Mouse (Mus musculus): Measurements from ENCODE around the gene Rbm42. TPM values are rescaled to one million over a fixed set of nuclear protein-coding genes. Genes with fewer than 3 reads are reported as not detected.

The Rbm42 gene
- polyA plus RNA-seq, 1 experiment = 46.0 TPM

GRCm38 (mm10) chr7:30591605-30591951, 58.5 kb downstream of the Rbm42 start:
- Histone ChIP-seq H3K4me1 (ENCODE audit: control insufficient read depth, insufficient read depth, low read length) (peaks cover 10% of the 10 kb centered on the region; the same call in 1 of the 2 replicates), H3K36me3 (ENCODE audit: control insufficient read depth, insufficient read depth, low read length) (no peaks in the 10 kb centered on the region), H3K4me3 (ENCODE audit: insufficient read depth, low read depth, low read length) (no peak overlapping the region), H3K27ac (ENCODE audit: insufficient read depth, low read depth, low read length) (no peak overlapping the region), H3K27me3 (replicated peaks; ENCODE audit: control insufficient read depth, insufficient read depth, low read length) (no peaks in the 10 kb centered on the region)
- WGBS = 73% methylated on average over 4 of the region's 4 CpGs
- TF ChIP-seq CTCF (conservative IDR thresholded peaks at IDR 0.05; ENCODE audit: insufficient read depth, insufficient read length, low read depth, low read length) = no peak
- TF ChIP-seq POLR2A (IDR thresholded peaks at IDR 0.05; ENCODE audit: low read depth, low read length) = no peak
- no peak for DNase-seq

Other genes with a start within 250 kb of the Rbm42 start
- gene Tyrobp, start 236.6 kb downstream of the Rbm42 start, polyA plus RNA-seq (2012; rRNA removed) = 51.3 and 83.0 TPM in 2 replicates
- gene Hcst, start 230.5 kb downstream of the Rbm42 start, polyA plus RNA-seq (2012; rRNA removed) = 3.7 and 12.0 TPM in 2 replicates
- gene Nfkbid, start 228.6 kb downstream of the Rbm42 start, polyA plus RNA-seq (2012; rRNA removed) = 1.8 and 3.1 TPM in 2 replicates
- 13.0 and 14.2 TPM in 2 replicates for gene Aplp1, start 204.8 kb downstream of the Rbm42 start, polyA plus RNA-seq (2012; rRNA removed)
- 0.30 and 0.33 TPM in 2 replicates for gene Kirrel2, start 192.6 kb downstream of the Rbm42 start, polyA plus RNA-seq (2012; rRNA removed)
- gene Nphs1, start 192.0 kb downstream of the Rbm42 start, polyA plus RNA-seq (2012; rRNA removed) = 39.9 and 41.1 TPM in 2 replicates
- 218 and 246 TPM in 2 replicates for gene Prodh2, start 156.7 kb downstream of the Rbm42 start, polyA plus RNA-seq (2012; rRNA removed)
- 7.4 and 7.8 TPM in 2 replicates for gene Arhgap33, start 115.3 kb downstream of the Rbm42 start, polyA plus RNA-seq (2012; rRNA removed)
- 21.6 and 50.4 TPM in 2 replicates for gene Hspb6, start 98.1 kb downstream of the Rbm42 start, polyA plus RNA-seq (2012; rRNA removed)
- gene Proser3, start 98.0 kb downstream of the Rbm42 start, polyA plus RNA-seq (2012; rRNA removed) = 7.1 and 8.5 TPM in 2 replicates
- gene Lin37, start 90.5 kb downstream of the Rbm42 start, polyA plus RNA-seq (2012; rRNA removed) = 29.0 and 33.8 TPM in 2 replicates
- gene U2af1l4, start 87.0 kb downstream of the Rbm42 start, polyA plus RNA-seq (2012; rRNA removed) = 47.9 and 54.5 TPM in 2 replicates
- 1.5 and 1.9 TPM in 2 replicates for gene Gm49396, start 87.0 kb downstream of the Rbm42 start, polyA plus RNA-seq (2012; rRNA removed)
- 168 and 223 TPM in 2 replicates for gene Psenen, start 86.7 kb downstream of the Rbm42 start, polyA plus RNA-seq (2012; rRNA removed)
- gene Igflr1, start 84.9 kb downstream of the Rbm42 start, polyA plus RNA-seq (2012; rRNA removed) = 5.2 and 5.4 TPM in 2 replicates
- 26.7 and 31.6 TPM in 2 replicates for gene Kmt2b, start 61.6 kb downstream of the Rbm42 start, polyA plus RNA-seq (2012; rRNA removed)
- 1.3 and 1.4 TPM in 2 replicates for gene Zbtb32, start 51.4 kb downstream of the Rbm42 start, polyA plus RNA-seq (2012; rRNA removed)
- 23.6 and 34.5 TPM in 2 replicates for gene Upk1a, start 37.5 kb downstream of the Rbm42 start, polyA plus RNA-seq (2012; rRNA removed)
- gene Cox6b1, start 24.2 kb downstream of the Rbm42 start, polyA plus RNA-seq (2012; rRNA removed) = 1,228 and 1,575 TPM in 2 replicates
- gene Etv2, start 14.5 kb downstream of the Rbm42 start, polyA plus RNA-seq (2012; rRNA removed) = not detected in 2 replicates
- 8.9 and 9.1 TPM in 2 replicates for gene Haus5, start 14.7 kb upstream of the Rbm42 start, polyA plus RNA-seq (2012; rRNA removed)
- not detected in 2 replicates for gene Pmis2, start 21.3 kb upstream of the Rbm42 start, polyA plus RNA-seq (2012; rRNA removed)
- 0.96 and 1.4 TPM in 2 replicates for gene 2200002J24Rik, start 48.6 kb upstream of the Rbm42 start, polyA plus RNA-seq (2012; rRNA removed)
- gene Atp4a, start 61.9 kb upstream of the Rbm42 start, polyA plus RNA-seq (2012; rRNA removed) = 33.1 and 39.1 TPM in 2 replicates
- gene Tmem147, start 79.2 kb upstream of the Rbm42 start, polyA plus RNA-seq (2012; rRNA removed) = 457 and 511 TPM in 2 replicates
- gene Gapdhs, start 93.4 kb upstream of the Rbm42 start, polyA plus RNA-seq (2012; rRNA removed) = 0.31 and 0.86 TPM in 2 replicates
- 1.4 and 1.9 TPM in 2 replicates for gene Sbsn, start 101.2 kb upstream of the Rbm42 start, polyA plus RNA-seq (2012; rRNA removed)
- 2.1 and 2.2 TPM in 2 replicates for gene Dmkn, start 113.4 kb upstream of the Rbm42 start, polyA plus RNA-seq (2012; rRNA removed)
- gene Krtdap, start 137.6 kb upstream of the Rbm42 start, polyA plus RNA-seq (2012; rRNA removed) = 0.50 TPM in 1 of 2 replicates, not detected in the other
- 1.2 and 1.4 TPM in 2 replicates for gene Ffar2, start 173.5 kb upstream of the Rbm42 start, polyA plus RNA-seq (2012; rRNA removed)
- 0.07 and 0.08 TPM in 2 replicates for gene Ffar3, start 205.9 kb upstream of the Rbm42 start, polyA plus RNA-seq (2012; rRNA removed)
- 0.03 and 0.48 TPM in 2 replicates for gene Ffar1, start 211.2 kb upstream of the Rbm42 start, polyA plus RNA-seq (2012; rRNA removed)
- 0.42 and 11.2 TPM in 2 replicates for gene Cd22, start 230.0 kb upstream of the Rbm42 start, polyA plus RNA-seq (2012; rRNA removed)